Mouse (Mus musculus): ENCODE measurements at regions not wholly inside any gene's neighbourhood (a gene's known extent, or its start where the extent isn't known, plus 50 kb on each side); places are given as distances from the start of the nearest gene placed in this dataset.

DNA sequence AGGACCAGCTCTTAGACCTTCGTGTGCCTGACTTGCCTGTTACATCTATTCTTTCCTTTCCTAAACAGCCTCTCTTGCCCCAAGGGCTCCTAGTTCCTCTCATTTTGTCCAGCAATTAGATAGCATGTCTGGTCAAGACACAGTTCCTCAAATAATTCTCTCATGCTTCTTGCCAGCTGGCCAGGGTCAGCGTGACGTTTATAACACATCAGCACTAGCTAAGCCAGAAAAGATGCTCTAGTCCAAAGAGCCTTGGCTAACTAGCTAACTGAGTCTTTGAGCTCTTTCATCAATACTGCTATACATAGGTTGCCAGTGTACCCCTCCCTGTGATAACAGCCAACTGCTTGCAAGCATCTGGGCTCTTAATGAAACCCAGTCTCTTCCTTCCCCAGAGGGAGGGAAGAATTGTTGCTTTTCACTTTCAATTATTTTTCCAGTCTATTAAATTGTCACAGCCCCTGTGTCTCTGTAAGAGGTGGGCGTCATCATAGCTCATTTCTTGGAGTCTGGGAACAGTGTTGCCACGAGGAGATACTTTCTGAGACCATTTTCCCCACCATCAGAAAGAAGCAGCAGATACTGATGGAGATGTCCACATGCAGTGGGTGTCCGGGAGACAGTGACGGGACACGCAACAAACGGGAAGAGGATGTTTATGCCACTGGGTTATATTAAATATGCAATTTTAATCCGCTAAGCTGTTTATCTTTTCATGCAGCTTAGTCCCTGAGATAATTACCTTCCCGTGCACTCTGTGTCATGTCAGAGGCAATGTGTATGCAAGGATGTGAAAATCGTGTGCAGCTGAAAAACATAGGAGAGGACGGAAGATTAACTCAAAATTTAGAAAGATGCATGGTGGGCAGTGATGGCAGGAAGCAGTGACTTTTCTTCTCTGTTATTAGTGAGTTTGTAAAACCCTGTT lies 250.1 kb upstream of the Nmur2 start:
- DNase-seq (ENCODE audit: low spot score) = no peak

DNA sequence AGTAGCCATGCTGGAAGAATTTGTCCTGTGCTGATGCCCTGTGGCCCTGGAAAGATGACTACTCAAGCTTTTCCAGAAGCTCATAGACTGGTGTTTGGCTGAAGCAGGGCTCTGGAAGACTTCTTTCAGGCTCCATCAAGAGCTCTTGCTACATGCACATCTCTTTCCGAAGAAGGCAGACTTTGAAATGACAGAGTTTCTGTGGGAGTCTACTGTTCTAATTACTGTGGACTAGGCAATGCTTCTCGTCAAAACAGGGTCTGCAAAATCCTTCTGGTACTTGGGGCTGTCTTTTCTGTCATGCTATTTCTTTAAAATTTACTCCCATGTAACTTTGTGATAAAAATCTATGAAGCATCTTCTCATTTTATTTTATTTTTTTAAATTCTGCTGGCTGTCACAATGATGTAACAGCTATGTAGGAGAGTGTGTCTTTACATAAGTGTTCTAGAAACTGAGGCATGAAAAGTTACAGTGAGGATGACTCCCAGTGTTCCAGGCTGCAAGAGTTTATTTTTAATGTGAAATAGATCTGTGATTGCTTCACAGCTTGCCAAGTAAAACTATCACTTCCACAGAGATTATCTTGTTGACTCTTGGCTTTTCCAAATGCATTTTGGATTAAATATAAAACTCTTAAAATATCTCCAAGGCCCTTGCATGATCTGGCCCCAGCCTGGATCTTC lies 244.9 kb upstream of the Nmur2 start:
- no peak for DNase-seq (ENCODE audit: low spot score)

DNA sequence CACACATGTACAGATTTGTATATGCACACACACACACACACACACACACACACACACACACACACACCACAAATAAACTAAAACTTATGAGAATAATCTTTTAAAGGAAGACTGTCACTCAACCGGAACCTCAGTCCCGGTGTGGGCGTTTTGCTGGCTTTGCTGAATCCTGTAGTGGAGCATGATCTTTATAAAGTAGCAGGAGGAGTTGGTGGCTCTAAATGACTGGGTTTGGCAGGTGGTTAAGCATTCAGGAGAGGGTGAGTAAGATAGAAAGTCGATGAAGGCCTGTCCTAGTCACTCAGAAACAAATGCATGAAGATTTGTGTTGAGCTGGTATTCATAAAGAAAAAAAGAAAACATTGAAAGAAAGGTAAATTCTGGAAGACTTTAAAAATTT lies 240.4 kb upstream of the Nmur2 start:
- DNase-seq (ENCODE audit: low spot score) = no peak

DNA sequence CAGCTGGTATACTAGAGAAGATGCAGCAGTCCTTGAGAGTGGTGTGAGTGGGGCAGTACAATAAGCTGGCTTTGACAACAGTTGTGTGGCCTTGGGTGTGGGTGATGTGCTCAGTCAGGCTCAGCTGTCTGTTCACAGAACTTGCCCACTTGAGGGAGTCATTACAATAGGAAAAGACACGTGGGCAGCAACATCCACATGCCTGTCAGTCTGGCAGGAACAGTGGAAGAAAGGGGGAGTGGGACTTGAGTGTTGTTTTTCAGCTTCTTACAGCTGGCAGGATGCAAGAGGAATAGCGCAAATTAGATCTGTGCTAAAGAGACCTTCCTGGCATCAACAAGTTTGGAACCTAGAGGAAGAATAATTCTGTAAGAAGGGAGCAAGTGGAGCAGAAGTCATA lies 239.4 kb upstream of the Nmur2 start:
- DNase-seq (ENCODE audit: low spot score) = no peak

DNA sequence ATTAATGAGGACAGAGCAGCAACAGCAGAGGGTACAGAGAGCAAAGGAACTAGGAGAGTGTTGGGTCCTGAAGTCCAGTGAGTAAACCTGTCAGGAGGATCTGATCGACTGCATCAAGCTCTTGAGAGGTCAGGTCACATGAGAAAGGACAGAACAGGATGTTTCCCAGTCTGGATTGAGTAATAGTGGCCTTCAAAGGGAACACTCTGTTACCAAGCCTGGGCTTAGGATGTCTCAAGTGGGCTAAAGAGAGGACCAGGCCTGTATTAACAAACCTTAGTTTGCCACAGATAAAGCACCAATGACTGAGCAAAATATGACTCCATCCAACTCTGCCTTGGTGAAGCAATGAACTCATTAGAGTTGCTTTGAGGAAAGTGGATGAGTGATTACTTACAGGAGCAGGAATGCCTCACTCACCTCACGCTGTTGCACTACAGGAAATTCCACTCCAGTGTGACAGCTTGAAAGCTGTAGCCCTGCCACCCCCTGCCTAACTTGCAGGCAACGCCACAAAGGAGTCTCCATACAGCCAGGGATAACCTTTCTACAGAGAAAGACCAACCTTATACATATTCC lies 229.2 kb upstream of the Nmur2 start:
- no peak for DNase-seq (ENCODE audit: low spot score)

DNA sequence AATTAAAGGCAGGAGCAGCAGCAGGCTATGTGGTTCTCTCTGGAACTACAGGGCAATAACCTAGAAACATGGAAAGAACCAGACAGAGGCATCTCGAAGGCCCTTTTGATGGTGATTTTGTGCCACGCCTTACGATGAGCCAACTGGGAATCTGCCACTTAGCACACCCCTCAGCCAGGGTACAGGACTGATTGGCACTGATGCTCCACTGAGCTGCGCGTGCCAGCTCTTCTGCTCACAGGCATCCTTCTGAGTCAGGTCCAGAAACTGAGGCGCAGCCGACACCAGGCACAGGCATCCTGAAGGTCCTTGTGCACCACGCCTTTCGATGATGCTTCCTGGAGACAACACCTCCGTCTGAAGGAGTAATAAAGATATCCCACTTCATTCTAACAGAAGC lies 221.9 kb upstream of the Nmur2 start:
- no peak for DNase-seq (ENCODE audit: low spot score)

DNA sequence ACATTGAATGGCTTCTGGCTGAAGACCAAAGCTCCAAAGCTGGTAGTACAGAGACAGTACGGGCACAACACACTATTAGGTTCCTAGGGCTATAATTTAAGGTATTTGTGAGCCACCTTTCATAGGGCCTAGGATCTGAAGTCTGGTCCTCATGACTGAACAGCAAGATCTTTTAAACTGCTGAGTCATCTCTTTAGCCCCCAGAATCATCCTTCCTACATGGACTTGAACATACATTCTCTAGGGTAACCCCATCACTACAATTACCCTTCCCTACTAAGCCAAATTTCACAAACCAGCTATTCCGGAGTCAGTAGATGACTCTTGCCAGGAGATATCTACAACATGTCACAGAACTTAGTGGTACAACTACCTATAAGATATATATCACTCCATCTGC lies 215.5 kb upstream of the Nmur2 start:
- DNase-seq (ENCODE audit: low spot score) = no peak

DNA sequence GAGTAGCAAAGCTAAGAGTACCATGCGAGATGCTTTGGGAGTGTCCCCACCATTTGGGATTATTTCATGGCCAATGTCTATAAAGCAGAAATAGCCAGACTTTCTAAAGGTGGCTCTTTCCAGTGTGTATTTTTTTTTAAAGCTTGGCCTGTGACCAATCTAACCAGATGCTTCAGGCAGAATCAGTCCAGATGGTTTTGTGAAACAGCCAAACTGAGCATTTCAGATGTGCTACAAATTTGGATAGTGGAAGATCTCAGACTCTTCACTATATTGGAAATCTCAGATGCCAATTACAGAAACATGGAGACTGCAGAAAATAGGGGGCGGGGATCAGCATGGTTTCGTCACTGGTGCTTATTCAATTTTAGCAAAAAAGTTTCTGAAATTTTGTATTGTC lies 213.6 kb upstream of the Nmur2 start:
- no peak for DNase-seq (ENCODE audit: low spot score)

DNA sequence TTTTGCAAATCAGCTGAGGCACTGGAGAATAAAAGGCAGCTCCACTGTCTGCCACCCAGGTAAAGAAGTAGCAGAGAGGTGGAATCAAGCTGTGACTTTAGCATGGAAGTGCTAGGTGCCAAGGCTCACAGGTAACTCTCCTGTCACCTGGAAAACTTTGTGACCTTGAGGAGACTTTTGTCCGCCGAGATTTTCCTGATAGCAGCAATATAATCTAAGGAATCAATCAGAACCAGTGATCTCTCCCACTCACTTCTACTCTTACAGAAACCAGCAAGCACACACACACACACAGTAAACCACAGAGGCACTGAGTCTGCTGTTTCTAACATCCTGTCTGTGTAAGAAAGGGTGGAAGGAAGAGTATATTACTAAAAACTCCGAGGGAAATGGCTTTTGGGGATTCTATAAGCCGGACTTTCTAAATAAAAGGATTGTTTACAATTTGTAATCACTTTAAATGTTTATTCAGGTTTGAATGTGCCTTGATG lies 206.6 kb upstream of the Nmur2 start:
- no peak for DNase-seq (ENCODE audit: low spot score)

DNA sequence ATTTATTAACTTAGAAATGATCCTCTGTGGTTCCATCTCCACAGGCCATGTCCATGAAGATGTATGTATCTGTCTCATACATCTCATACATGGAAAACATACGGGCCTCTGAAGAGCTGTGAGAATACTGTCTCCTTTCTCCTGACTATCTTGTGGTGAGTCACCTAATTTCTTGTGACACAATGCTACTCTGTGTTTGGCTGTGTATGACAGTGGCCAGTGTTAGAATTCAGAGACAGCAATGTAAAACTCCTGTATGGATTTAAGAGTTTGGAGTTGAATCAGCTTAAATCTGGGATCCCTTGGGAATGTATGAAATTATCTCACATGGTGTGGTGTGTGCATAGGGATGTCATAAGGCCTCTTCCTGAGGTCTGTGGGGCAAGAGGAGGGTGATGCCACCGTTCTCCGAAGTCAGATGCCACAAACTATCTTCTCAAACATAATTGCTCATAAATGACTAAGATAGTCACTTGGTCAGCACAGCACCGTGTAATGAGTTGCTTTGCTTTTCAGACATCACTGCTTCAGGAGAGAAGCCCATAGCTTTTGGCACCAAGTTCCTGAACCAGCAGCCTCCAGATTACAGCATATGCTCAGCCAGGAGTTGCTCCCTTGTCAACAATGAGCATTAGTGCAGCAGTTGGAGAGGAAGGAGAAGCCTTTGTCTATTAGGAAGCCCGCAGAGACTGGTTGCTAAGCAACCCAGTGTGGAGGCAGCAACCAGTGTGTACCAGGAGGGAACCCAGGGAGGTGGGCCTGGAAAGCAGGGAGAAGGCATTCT lies 205.9 kb upstream of the Nmur2 start:
- no peak for DNase-seq (ENCODE audit: low spot score)

DNA sequence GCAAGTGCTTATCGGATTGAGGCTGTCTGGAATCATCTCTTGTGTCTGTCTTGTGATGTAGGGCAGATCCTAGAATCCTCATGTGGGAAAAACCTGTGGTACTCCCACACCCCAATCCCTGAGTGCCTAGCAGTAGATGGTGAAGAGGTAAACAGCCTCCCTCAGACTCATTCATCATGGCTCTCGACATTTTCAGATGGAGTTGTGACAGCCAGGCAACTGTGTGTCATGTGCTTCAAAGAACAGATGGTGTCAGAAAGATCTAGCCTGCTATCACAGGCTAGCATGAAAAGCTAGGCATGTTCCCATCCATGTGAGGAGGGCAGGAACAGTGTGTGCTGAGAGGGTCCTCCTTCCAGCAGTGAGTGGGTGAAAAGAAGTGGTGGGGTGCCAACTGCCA lies 204.1 kb upstream of the Nmur2 start:
- no peak for DNase-seq (ENCODE audit: low spot score)

DNA sequence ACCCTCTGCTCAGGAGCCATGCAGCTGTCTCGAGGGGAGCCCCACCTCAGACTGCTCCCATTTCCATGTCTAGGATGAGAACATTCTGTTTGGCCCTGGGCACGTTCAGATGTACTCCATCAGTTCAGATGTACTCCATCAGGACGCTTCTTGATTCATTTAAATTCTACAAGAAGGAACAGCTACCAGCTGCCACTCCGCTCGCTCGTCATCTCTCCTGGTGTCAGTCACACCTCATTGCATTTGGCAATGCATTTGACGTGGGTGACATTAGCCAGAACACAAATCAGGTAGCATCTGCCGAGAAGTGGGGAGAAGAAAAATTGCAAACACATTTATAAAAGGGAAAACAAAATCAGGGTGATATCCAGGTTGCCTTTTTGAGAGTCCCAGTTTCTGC lies 202.6 kb upstream of the Nmur2 start:
- no peak for DNase-seq (ENCODE audit: low spot score)

DNA sequence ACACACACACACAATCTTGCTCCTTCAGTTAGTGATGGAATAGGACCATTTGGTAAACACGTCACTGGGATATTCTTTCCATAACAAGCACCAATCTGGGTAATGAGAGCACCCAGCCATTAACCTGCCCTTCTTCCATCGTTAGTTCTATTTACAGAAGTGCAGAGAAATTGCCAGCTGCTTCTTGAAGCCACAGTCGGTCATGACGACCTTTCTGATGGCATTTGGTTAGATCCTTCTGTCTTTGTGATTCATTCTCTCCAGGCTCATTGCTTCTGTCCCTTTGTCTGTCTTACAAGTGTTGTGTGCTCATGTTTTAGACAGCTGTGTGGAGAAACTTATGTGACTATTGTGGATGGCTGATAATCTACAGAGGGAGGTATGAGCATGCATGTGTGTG lies 197.9 kb upstream of the Nmur2 start:
- no peak for DNase-seq (ENCODE audit: low spot score)

DNA sequence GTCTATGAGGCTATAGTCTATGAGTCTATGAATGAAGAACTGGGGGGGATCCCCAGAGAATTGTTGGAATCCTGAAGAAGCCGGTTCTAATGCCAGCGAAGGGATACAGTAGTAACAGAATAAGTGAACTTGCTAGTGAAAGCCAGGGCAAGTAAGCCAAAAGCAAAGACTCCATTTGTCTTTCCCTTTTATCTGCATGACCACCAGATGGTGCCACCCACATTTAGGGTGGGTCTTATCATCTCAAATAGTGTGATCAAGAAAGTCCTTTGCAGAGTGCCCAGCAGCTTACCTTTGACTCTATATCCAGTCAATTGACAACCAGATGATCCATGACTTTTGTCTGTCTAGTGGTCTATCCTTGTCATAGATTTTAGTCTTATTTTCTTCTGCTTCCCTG lies 184.2 kb upstream of the Nmur2 start:
- DNase-seq (ENCODE audit: low spot score) = no peak

DNA sequence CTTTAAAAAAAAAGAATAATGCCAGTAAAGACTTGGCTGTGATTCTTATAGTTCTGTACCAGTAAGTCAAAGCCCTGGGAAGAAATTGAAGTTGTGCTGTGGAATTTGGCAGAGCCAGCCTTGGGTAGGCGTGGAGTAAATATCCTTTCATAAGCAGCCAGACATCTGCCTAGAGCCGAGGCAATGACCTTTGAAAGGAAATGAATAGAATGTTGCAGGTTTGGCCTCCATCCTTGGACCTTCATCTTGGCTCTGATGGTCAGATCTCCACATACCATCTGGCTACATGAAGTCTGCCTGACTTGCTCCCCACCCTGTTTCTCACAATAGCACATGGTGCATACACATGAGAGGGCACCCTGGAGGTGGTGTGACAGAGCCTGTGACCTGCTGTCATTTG lies 174.9 kb upstream of the Nmur2 start:
- DNase-seq (ENCODE audit: low spot score) = no peak

DNA sequence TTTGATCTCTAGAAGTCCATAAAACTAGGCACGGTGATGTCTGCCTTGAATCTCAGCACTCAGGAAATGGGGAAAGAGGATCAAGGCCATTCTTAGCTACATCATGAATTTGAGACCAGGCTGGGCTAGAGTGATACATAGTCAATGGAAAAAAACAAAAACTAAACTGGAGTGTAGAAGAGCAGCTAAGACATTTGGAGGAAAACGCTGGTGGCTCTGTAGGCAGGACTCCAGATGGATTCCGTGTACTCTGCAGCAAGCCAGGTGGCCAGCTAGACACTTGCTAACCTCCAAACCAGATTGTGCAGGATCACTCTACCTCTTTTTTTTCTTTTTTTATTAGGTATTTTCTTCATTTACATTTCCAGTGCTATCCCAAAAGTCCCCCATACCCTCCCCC lies 161.0 kb upstream of the Nmur2 start:
- no peak for DNase-seq (ENCODE audit: low spot score)

DNA sequence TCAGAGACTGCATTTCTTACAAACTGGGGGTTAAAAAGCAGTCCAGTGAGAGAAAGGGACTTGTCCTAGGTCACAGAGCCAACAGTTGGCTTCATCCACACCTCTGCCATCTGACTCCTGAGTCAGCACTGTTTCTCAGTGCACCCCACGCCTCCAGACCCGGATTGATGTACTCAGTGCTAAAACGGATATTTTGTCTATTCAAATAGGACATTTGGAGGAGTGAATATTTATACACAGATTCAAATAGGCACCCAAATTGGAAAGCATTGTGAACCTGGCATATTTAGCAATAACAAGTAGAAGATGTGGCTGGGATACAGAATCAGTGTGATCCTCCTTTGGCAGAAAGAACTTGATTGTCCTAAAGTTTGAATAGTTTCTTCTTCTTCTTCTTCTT lies 154.5 kb upstream of the Nmur2 start:
- DNase-seq (ENCODE audit: low spot score) = no peak

DNA sequence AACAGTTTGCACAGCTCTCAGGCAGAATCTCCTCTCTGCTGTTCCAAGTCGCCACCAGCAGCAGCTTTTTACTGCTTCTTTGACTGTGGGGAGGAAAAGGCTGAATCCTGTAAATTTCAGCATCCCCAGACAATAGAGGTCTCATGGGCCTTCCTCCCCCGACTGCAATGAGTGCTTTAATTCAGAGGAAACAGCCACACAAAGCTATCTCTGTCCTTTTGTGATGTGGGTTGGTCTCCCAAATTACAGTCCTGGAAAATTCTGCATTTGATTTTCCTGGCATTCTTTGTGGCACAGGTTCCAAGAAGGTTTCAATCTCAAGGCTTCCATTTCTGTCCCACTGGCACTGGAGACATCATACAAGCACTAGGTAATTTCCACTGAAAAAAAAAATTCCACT lies 152.6 kb upstream of the Nmur2 start:
- DNase-seq (ENCODE audit: low spot score) = no peak

DNA sequence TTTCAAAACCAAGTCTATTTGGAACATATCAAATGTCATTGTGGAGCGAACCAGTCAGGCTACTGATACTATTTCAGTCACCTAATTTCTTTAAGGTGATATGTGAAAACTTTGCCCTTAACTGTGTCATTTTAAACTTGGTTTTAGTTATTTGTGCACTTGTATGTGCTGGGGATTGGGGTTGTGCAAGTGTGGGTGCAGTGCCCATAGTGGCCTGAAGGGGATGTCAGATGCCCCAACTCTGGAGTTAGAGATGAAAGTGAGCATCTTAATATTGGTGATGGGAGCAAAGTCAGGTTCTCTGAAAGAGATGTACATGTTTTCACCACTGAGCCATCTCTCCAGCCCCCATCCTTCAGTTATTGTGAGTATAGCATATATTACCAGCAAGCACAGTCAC lies 133.1 kb upstream of the Nmur2 start:
- DNase-seq (ENCODE audit: low spot score) = no peak

DNA sequence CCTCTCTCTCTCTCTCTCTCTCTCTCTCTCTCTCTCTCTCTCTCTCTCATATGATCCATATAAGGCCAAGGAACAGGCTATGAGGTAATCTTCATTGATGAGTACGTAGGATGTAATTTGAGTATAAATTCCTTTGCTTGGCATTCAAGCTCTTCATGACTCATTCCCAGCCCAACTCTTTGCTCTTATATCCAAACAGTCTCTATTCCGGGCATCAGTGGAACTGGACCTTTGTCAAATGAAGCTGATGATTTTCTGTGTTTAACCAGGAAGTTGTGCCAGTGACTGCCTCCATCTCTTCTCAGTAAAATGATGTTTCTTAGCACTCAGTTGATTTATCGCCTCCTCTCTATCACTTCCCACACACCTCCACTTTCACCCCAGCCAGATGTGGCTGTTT lies 132.4 kb upstream of the Nmur2 start:
- DNase-seq (ENCODE audit: low spot score) = no peak

DNA sequence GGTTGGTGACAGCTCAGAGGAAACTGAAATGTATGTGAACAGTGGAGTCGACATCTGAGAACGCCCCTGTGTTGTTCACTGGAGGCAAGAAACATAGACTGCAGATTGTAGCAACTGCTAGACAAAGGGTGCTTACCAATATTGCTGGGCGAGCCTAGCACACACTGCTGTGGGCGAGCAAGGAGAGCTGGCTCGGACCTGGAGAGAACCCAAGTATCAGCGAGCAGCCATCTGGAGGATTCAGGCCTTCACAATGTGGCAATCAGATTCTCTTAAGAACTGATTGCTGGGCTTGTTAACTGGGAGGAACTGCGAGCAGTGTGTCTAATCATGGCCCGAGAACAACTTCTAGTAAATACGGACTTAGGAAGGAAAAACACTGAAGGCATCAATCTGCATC lies 128.8 kb upstream of the Nmur2 start:
- no peak for DNase-seq (ENCODE audit: low spot score)

DNA sequence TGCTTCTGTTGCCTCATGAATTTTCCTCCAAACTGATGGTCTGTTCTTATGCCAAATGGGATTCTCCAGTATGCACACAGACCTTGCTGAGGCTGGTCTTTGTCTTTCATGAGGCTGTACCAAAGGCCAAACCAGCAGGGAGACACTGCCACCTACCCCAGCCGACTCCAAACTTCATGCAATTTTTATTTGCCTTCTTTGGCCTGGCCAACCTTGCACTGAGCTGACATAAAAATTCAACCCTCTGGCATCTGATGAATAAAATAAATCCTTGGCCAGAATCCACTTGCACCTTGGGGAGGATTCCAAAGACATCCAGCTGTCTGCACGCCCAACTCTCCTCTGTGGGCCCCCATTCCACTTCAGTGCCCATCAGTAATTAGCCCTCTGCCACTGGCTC lies 126.0 kb upstream of the Nmur2 start:
- DNase-seq (ENCODE audit: low spot score) = no peak

Data from spleen, adult 12 weeks (tissue).